Mouse (Mus musculus): Measurements from ENCODE around the gene Gltp.

Gene Gltp

GRCm38 (mm10) chr5:114638769-114639644 lies 51.8 kb downstream of the Gltp start:
- in situ Hi-C loops (cut with MboI; ENCODE audit: low pct_unique_long_range_greater_than_20kb in 1 of 2, low sequenced_read_pairs in 2 of 2, unreplicated experiment in 1 of 2) = no loop called here

GRCm38 (mm10) chr5:114636091-114636490 lies 54.7 kb downstream of the Gltp start:
- in situ Hi-C loops (cut with MboI; ENCODE audit: low pct_unique_long_range_greater_than_20kb in 1 of 2, low sequenced_read_pairs in 2 of 2, unreplicated experiment in 1 of 2) = no loop called here

GRCm38 (mm10) chr5:114631336-114631735 lies 59.4 kb downstream of the Gltp start:
- in situ Hi-C loops (cut with MboI; ENCODE audit: low pct_unique_long_range_greater_than_20kb in 1 of 2, low sequenced_read_pairs in 2 of 2, unreplicated experiment in 1 of 2) = no loop called here

GRCm38 (mm10) chr5:114625590-114625989 lies 65.2 kb downstream of the Gltp start:
- in situ Hi-C loops (cut with MboI; ENCODE audit: low pct_unique_long_range_greater_than_20kb in 1 of 2, low sequenced_read_pairs in 2 of 2, unreplicated experiment in 1 of 2) = no loop called here

GRCm38 (mm10) chr5:114620305-114620704 lies 70.5 kb downstream of the Gltp start:
- in situ Hi-C loops (cut with MboI; ENCODE audit: low pct_unique_long_range_greater_than_20kb in 1 of 2, low sequenced_read_pairs in 2 of 2, unreplicated experiment in 1 of 2) = no loop called here

Data from mouse embryonic stem cell (cell line).